Mouse (Mus musculus): ENCODE measurements at regions not wholly inside any gene's neighbourhood (a gene's known extent, or its start where the extent isn't known, plus 50 kb on each side); places are given as distances from the start of the nearest gene placed in this dataset.

GRCm38 (mm10) chr13:101439041-101439440 lies 329.0 kb downstream of the Pik3r1 start:
- peak; percentile 36; the same call in 1 of the 2 replicates for ATAC-seq

GRCm38 (mm10) chr13:101433162-101433561 lies 334.9 kb downstream of the Pik3r1 start:
- no peak for TF ChIP-seq CTCF (IDR thresholded peaks at IDR 0.05; ENCODE audit: low read depth)
- Histone ChIP-seq H3K4me2 (ENCODE audit: low read depth) (no peak overlapping the region), H3K4me1 (ENCODE audit: insufficient read depth) (no peaks in the 10 kb centered on the region), H3K27me3 (ENCODE audit: insufficient read depth, low read length) (no peaks in the 10 kb centered on the region), H3K4me3 (ENCODE audit: low read depth, low read length) (no peak overlapping the region), H3K9me3 (ENCODE audit: low read length) (no peaks in the 10 kb centered on the region), H3K27ac (ENCODE audit: low read depth, low read length) (no peak overlapping the region), H3K9ac (no peak overlapping the region), H3K36me3 (ENCODE audit: insufficient read depth) (no peaks in the 10 kb centered on the region)
- no peak for ATAC-seq
- DNase-seq, result no peak
- WGBS, result 94% methylated on average over 6 of the region's 6 CpGs

More at GRCm38 (mm10) chr13:101439041-101439440, 329.0 kb downstream of the Pik3r1 start:
- Histone ChIP-seq H3K4me2 (ENCODE audit: low read depth) (no peak overlapping the region), H3K4me1 (ENCODE audit: insufficient read depth) (no peaks in the 10 kb centered on the region), H3K9ac (no peak overlapping the region), H3K36me3 (ENCODE audit: insufficient read depth) (no peaks in the 10 kb centered on the region), H3K9me3 (ENCODE audit: low read length) (no peaks in the 10 kb centered on the region), H3K27ac (ENCODE audit: low read depth, low read length) (no peak overlapping the region), H3K27me3 (ENCODE audit: insufficient read depth, low read length) (no peaks in the 10 kb centered on the region), H3K4me3 (ENCODE audit: low read depth, low read length) (no peak overlapping the region)
- TF ChIP-seq CTCF (IDR thresholded peaks at IDR 0.05; ENCODE audit: low read depth), result no peak
- DNase-seq, result no peak
- WGBS, result 28% methylated on average over 6 of the region's 6 CpGs

GRCm38 (mm10) chr13:101427426-101428221 lies 340.4 kb downstream of the Pik3r1 start:
- H3K27ac ChIP-seq (ENCODE audit: low read depth, low read length), result no peak overlapping the region
- TF ChIP-seq CTCF (IDR thresholded peaks at IDR 0.05; ENCODE audit: low read depth), result no peak
- 61% methylated on average over 12 of the region's 12 CpGs for WGBS
- H3K9me3 ChIP-seq (ENCODE audit: low read length), result no peaks in the 10 kb centered on the region
- H3K4me2 ChIP-seq (ENCODE audit: low read depth), result no peak overlapping the region
- no peak for ATAC-seq
- no peak overlapping the region for H3K9ac ChIP-seq
- no peaks in the 10 kb centered on the region for H3K4me1 ChIP-seq (ENCODE audit: insufficient read depth)
- no peaks in the 10 kb centered on the region for H3K36me3 ChIP-seq (ENCODE audit: insufficient read depth)
- H3K27me3 ChIP-seq (ENCODE audit: insufficient read depth, low read length), result no peaks in the 10 kb centered on the region
- no peak overlapping the region for H3K4me3 ChIP-seq (ENCODE audit: low read depth, low read length)
- no peak for DNase-seq

- Histone ChIP-seq H3K4me1 (ENCODE audit: insufficient read depth) (no peaks in the 10 kb centered on the region), H3K27ac (ENCODE audit: low read depth, low read length) (no peak overlapping the region)
- 32% methylated on average over 5 of the region's 5 CpGs for WGBS
Measured at GRCm38 (mm10) chr13:101426461-101426860, 341.6 kb downstream of the Pik3r1 start.

GRCm38 (mm10) chr13:101422082-101422481 lies 345.9 kb downstream of the Pik3r1 start:
- Histone ChIP-seq H3K9ac (no peak overlapping the region), H3K4me3 (ENCODE audit: low read depth, low read length) (no peak overlapping the region), H3K27ac (ENCODE audit: low read depth, low read length) (no peak overlapping the region), H3K36me3 (ENCODE audit: insufficient read depth) (no peaks in the 10 kb centered on the region), H3K9me3 (ENCODE audit: low read length) (no peaks in the 10 kb centered on the region), H3K27me3 (ENCODE audit: insufficient read depth, low read length) (no peaks in the 10 kb centered on the region), H3K4me2 (ENCODE audit: low read depth) (no peak overlapping the region), H3K4me1 (ENCODE audit: insufficient read depth) (no peaks in the 10 kb centered on the region)
- ATAC-seq (no peak), DNase-seq (no peak)
- no peak for TF ChIP-seq CTCF (IDR thresholded peaks at IDR 0.05; ENCODE audit: low read depth)
- 82% methylated on average over 3 of the region's 3 CpGs for WGBS

More at GRCm38 (mm10) chr13:101426461-101426860, 341.6 kb downstream of the Pik3r1 start:
- H3K27me3 ChIP-seq (ENCODE audit: insufficient read depth, low read length), result no peaks in the 10 kb centered on the region
- no peak overlapping the region for H3K9ac ChIP-seq
- no peaks in the 10 kb centered on the region for H3K36me3 ChIP-seq (ENCODE audit: insufficient read depth)
- DNase-seq (no peak), ATAC-seq (no peak)
- no peak overlapping the region for H3K4me3 ChIP-seq (ENCODE audit: low read depth, low read length)
- no peaks in the 10 kb centered on the region for H3K9me3 ChIP-seq (ENCODE audit: low read length)
- TF ChIP-seq CTCF (IDR thresholded peaks at IDR 0.05; ENCODE audit: low read depth), result no peak
- H3K4me2 ChIP-seq (ENCODE audit: low read depth), result no peak overlapping the region

- WGBS, result 61% methylated on average over 7 of the region's 7 CpGs
- Histone ChIP-seq H3K9ac (no peak overlapping the region), H3K27me3 (ENCODE audit: insufficient read depth, low read length) (no peaks in the 10 kb centered on the region), H3K4me3 (ENCODE audit: low read depth, low read length) (no peak overlapping the region), H3K9me3 (ENCODE audit: low read length) (no peaks in the 10 kb centered on the region), H3K4me2 (ENCODE audit: low read depth) (no peak overlapping the region), H3K27ac (ENCODE audit: low read depth, low read length) (no peak overlapping the region), H3K36me3 (ENCODE audit: insufficient read depth) (no peaks in the 10 kb centered on the region), H3K4me1 (ENCODE audit: insufficient read depth) (no peaks in the 10 kb centered on the region)
- TF ChIP-seq CTCF (IDR thresholded peaks at IDR 0.05; ENCODE audit: low read depth), result no peak
- ATAC-seq, result no peak
- DNase-seq, result no peak
Measured at GRCm38 (mm10) chr13:101419457-101420025, 348.5 kb downstream of the Pik3r1 start.

GRCm38 (mm10) chr13:101418272-101418671 lies 349.7 kb downstream of the Pik3r1 start:
- Histone ChIP-seq H3K4me3 (ENCODE audit: low read depth, low read length) (no peak overlapping the region), H3K27me3 (ENCODE audit: insufficient read depth, low read length) (no peaks in the 10 kb centered on the region), H3K9ac (no peak overlapping the region), H3K4me2 (ENCODE audit: low read depth) (no peak overlapping the region), H3K36me3 (ENCODE audit: insufficient read depth) (no peaks in the 10 kb centered on the region), H3K27ac (ENCODE audit: low read depth, low read length) (no peak overlapping the region), H3K4me1 (ENCODE audit: insufficient read depth) (no peaks in the 10 kb centered on the region), H3K9me3 (ENCODE audit: low read length) (no peaks in the 10 kb centered on the region)
- 94% methylated on average over 6 of the region's 6 CpGs for WGBS
- no peak for DNase-seq
- TF ChIP-seq CTCF (IDR thresholded peaks at IDR 0.05; ENCODE audit: low read depth), result no peak
- no peak for ATAC-seq

Measured in forebrain, postnatal 0 days (tissue).